Mouse (Mus musculus) ZHBTc4 (cell line): ENCODE measurements at regions not wholly inside any gene's neighbourhood (a gene's known extent, or its start where the extent isn't known, plus 50 kb on each side); places are given as distances from the start of the nearest gene placed in this dataset.
A peak's percentile ranks its signal among the peaks of the same experiment; 100 is the strongest.

ENCODE experiments used
- DNase-seq: peaks from one replicate; pipeline ENCODE4 v3.0.0-alpha.2; 2011; ENCODE audit warnings: low read depth, low spot score

DNA sequence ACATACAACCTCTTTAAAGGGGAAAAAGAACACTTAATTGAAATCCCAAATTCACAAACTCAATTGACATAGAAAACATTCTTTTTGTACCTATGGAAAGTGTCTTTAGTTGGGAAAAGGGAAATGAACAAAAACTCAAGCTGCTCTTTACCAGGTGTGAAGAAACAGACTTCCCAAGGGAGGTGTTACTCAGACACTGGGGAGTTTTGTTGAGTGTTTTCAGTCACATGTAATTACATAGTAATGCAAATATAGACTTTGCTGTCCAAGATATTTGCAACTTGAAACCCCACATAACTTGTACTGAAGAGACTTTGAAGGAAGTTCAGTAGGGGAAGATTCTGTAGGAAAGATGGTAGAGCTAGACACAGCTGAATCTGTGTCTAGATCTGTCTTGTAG, 547.7 kb upstream of the Zfp960 start:
- no peak for DNase-seq

DNA sequence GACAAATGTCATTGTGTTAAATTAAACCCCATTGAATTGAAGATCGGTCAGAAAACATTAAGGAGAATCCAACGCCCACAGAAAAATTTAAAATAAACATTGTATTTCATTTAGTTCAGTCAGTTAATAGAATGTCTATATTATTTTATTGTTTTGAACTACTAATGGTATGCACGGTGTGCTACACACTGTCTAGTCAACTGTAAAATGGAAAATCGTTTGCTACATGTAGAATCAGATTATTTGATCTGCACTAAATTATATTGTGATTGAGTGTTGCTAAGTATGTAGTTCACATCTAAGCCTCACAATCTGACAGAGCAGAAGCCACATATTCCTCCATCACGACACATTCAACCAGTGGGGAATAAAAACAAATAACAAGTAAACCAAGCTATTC, 570.0 kb upstream of the Zfp960 start:
- no peak for DNase-seq

DNA sequence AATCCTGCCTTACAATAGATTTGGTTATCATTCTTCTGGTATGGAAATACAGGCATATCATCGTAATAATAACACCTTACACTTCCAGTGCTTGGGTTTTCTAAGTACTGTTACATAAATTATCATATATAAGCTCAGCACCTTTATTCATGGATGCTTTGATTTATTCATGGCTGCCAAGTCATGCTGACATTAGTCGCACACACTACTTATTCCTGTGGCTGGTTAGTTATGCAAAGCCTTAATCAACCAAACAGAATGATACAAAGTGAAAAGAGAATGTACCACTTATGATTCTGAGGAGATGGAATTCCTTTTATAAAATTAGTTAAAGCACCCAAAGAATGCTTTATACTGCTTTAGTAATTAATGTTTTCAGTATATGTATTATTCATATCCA, 570.4 kb upstream of the Zfp960 start:
- DNase-seq = no peak

DNA sequence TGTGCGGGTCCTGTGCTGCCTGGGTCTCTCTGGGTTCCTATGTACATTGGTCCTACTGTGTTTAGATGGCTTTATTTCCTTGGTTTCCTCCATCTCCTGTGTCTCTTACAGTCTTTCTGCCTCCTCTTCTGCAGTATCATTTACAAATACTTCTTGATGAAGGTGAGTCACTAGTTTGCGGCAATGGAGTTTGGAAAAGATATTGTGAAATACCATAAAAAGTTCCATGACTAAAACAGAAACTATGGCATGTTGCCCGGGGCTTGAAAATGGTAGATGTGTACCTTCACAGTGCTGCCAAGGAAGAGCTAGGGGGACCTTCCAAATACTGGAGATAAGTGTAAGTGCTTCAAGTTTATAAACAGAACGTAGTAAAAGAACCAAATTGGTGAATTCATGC, 571.4 kb upstream of the Zfp960 start:
- no peak for DNase-seq

DNA sequence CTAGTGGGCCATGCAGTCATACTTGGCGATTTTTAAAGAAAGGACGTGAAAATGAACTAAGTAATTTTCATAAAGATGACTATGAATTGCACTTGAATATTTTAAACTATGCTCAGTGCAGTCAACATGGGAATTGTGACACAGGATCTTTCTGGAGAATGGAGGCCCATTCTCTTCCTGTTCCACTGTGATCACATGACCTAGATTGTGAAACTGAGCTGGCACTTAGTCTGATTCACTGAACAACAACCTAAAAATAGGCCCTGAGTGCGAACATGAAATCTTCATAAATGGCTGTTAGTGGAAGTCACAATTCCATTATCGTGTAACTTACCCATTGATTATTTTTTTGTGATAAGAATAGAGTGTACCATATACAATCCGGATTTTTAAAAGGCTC, 577.6 kb upstream of the Zfp960 start:
- DNase-seq = no peak

DNA sequence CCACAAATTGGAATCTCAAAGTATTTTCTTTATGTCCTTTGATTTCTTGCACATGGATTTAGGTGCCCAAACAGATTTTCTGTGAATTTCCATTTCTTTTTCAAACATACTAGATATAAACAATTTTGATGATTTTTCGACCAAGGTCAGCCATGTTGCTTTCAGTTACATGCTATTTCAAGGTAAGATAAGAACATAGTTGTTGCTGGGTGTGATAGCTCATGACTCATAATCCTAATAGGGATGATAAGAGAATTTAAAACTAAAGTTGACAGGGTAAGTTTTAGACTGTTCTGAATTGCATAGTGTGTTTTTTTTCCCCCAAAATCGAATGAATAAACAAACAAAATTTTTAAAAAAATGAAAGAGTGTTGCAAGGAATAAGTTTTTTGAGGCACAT, 579.9 kb upstream of the Zfp960 start:
- no peak for DNase-seq

DNA sequence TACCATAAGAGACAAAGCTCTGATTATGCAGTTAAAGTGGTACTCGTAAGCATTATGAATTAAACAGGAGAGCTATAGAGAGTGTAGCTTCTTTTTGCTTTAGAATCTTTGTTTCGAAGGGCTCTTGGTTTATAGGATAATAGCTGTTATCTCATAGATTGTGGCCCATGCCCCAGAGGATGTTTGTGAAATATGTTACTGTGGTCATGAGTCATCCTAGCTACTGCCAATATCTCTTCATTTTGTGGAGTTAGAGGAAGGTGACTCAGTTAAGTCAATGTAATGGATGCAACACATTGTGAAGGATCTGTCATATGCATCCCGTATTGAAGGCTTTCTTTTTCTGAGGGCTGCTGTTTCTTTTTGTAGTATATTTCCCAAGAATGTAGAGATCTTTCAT, 582.2 kb upstream of the Zfp960 start:
- no peak for DNase-seq

DNA sequence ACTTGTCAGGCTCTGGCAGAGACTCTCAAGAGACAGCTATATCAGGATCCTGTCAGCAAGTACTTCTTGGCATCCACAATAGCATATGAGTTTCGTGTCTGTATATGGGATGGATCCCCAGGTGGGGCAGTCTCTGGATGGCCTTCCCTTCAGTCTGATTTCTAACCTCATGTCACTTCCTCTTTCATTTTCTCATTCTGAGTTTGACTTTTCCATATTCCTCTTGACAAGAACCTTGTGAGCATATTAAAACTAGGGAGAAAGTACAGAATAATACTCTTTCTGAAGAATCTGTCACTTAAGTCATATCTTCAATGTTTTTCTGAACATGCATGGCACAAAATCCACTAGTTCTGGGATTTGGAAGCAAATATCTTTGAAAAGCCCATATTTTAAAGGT, 583.3 kb upstream of the Zfp960 start:
- no peak for DNase-seq

DNA sequence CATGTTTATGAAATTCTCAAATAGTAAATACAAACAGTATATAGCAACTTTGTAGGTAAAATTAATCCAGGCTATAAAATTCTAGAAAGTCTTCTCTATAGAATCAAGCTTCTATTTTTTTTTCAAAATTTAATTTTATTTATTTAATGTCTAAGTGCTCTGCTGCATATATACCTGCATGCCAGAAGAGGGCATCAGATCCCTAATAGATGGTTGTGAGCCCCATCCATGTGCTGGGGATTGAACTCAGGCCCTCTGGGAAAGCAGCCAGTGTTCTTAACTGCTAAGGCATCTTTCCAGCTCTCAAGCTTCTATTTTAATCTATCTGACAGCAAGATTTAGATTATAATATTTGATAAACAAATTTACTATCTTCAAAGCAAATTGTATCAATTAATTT, 602.7 kb upstream of the Zfp960 start:
- peak; percentile 14 for DNase-seq

DNA sequence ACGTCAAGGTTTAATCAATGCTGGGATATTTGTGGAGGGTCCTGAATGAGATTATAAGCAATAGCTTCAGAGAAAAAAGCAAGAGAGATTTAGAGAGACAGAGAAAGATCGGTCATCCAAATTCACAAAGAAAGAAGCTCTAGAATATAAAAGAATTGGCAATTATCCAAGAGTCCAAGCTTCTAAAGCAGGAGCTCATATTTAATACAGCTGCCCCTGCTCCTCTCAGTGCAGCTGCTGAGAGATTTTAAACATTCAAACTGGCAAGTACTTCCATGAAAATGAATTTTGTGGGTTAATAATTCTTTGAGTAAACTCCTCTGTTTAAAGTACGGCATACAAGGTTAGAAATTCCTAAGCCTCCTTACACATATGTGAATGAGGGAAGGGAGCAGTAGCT, 610.8 kb upstream of the Zfp960 start:
- DNase-seq = no peak

DNA sequence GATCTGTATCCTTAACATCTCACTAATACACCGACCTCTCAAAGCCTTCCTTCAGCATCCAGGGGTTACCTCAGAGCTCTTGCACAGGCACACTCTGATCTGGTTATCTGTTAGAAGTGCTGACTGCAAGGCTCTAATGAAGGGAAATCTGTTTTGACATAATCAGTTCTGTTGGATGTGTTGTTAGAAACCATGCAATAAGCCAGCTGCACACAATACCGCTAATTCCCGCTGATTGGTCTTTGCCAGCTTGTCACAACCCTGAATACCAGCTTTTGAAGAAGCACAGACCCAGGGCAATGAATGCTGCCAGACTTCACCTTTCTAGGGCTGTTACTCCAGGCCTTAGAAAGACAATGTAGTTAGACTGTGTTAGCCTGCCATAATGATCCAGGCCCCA, 613.7 kb upstream of the Rgmb start:
- no peak for DNase-seq

DNA sequence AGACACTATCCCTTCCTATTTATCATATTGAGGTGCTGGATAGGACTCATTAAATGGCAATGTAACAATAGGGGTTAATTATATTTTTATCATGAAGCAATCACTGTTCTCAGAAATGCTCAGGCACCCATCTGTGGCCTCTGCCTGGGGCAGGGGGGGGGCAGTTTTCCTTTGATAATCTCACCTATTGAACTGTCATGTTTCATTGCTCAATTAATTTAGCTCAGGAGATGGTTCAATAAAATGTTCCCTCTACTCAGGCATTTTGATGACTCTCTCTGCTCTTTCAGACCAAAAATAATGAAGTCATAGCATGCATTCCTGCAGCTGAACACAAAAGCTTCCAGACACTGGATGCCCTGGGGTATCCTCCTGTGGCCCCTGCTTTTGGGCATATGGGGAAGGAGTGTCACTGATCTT, 564.4 kb upstream of the Rgmb start:
- DNase-seq = no peak

DNA sequence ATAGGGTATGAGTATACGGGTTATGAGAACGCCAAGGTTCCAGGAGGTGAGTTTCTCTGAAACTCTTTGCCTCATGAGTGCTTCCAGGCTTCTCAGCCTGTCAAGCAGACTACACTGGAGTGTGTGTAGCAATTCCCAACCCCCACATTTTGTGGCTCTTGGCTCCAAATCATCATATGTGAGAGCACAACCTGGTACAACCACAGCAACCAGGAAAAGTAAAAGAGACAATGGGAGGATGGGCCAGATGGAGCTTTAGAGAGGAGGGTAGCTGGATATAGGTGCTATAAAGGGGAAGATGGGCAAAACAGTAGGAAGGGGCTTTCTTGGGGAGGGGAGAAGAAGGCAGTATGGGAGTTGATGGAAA, 544.0 kb upstream of the Rgmb start:
- DNase-seq = peak; percentile 74

DNA sequence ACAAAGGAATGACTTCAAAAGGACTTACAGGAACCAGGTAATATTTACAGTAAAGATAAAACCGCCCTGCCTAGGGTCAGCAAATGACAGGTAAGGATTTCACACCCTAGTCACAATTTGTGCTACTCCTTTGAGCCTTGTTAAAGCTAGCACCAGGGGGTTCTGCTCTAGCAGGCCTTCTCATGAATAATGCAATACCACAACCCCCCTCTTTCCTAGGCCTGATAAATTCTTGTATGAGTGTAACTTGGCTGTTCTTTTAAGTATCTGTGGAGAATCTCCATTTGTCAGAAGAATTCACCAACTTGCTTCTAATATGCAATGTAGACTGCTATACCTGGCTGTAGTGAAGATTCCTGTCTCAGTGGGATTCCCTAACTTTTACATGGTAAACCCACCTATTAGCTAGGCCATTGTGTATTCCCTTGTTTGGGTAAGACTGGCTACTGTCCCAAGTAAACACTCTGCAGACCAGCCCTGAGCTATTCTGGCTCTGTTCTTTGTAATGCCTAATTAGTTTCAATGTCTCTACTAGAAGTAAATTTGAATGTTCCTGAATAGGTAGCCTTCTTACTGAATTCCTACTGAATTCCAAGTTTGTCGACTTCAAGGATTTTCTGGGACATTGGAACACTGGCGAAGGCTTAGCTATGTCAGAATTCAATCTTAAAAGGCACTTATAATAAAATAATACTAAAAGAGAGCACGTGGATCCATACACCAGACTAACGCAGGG, 543.4 kb upstream of the Rgmb start:
- peak; percentile 62 for DNase-seq

DNA sequence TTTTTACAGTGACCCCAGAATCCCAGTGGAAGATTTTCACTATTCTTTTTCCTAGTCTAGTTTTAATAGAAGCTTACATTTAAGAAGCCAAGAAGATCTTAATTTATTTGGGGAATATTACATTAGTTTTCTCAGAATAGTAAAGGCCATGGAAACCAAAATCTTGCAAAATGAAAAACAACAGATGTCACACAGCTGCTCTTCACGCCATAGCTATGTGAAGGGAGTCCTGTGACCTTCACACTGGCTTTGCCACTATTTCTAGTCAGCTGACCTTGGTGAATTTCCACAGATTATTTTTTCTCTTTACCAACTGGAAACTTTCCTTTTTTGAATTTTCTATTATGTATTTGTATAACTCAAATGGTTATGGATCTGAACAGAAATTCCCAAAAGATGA, 542.1 kb upstream of the Rgmb start:
- DNase-seq = no peak

DNA sequence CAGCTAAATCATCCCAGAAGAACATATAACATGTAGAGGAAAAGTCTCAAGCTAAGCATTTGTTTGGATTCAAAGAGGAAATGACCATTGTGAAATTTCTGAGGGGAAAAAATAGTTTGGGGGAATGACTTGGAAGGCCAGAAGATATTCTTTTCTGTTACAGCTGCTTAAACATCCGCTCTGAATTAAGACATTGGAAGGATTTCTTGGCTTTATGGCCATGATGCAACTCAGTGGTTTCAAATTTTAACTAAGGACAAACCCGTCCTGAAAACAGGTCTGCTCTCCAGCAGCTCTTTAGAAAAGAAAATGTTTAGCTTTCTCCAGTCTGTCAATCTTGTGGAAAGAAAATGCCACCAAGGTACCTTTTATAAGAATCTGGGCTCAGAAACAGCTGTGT, 513.2 kb upstream of the Rgmb start:
- DNase-seq = no peak

DNA sequence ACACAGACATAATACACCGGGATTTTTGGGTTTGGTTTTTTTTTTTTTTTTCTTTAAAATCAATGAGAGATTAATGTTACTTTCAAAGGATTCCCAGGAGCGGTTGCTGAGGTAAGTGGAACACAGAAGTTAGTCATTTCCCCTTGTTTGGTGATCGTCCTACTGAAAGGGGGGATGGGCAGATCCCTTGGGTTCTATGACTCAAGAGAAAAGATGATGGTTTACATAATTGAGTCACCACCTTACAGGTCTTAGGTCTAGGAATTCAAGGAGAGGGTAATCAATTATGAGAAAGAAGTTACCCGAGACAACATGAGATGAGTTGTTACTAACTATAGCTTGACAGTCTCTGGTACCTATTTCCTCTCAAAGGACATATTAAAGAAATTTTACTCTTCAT, 511.9 kb upstream of the Rgmb start:
- DNase-seq = no peak

DNA sequence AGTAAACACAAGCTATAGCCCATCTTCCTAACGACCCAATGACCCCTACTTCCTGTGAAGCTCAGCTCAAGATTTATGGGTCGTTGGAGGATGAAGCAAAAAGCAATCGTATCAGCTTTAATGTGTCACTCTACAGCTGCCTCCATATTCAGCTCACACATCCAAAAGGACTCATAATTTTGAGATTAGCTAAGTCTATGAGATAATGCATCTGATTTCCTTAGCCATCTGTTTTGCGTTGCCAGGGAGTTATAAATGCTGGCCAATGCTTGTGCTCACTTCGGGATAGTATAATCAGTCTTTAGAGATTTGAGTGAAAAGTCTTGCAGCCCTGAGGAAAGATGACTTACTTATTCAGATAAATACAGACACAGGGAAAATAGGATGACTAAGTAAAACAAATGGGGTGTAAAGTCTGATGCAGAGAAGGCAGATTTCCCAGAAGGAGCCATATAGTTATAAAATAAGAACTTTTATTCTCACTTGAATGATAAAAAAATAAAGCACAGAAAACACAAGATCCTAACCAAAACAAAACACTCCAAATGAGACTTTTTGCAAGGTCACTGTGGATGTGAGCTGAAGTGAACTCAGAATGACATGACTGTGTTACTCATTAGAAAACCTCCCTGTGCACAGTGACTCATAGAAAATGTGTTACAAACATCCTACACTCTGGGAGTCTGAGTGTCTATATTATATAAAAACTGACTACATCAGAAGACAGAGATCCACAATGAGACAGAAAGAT, 509.1 kb upstream of the Rgmb start:
- DNase-seq = no peak

DNA sequence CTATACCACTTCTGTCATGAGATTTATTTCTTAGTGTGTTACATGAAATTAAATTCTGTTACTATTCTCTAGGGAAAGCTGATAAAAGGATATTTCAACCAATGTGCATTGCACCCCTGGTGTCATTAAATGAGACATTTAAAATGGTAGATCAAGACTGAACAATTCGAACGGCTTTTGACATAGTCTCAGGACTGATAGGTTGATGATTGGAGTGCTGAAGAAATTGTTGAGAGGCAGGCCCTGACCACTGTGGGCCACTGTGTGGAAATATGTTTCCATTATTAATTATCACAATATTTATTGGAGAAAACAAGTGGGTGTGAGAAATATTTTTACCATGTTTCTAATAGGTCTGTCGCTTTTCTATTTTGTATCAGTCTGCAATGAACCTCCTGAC, 481.1 kb upstream of the Rgmb start:
- no peak for DNase-seq

DNA sequence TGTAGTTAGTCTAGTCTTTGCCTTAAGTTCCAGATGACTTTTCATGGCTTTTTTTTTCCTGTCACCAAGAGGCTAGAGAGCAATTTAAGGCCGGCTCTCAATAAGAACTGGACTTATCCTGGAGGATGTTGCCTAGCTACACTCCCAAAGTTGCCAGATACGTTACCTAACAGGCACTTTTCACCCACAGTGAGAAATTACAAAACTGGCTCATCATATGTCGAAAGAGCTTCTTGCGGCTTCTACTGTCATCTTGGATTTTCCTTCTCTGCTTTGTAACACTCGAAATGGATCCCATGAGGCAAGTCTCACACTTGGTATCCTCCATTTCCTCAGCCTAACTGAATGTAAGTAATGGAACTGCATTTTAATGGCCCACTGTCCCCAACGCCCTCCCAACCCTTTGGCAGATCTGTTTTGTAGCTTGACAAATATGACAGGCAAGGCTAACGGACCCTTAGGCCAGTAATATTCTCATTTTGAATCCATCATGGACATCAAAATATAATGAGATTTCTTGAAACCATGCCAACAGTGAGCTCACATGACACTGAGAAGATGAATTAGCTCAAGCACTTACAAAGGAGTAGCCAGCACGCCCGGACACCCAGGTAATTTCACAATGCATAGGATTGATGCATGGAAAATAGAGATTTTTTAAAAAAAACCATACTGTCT, 480.5 kb upstream of the Rgmb start:
- no peak for DNase-seq

DNA sequence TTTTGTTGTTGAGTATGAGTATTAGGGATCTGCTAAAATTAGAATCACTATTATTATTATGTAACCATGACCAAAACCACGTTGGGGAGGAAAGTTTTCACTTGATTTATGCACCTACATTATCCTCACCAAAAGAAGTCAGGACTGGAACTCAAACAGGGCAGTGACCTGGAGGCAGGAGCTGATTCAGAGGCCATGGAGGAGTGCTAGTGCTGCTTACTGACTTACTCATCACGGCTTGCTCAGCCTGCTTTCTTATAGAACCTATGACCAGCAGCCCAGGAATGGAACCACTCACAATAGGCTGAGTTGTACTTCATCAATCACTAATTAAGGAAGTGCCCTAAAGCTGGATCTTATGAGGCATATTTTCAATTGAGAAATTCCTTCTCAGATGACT, 470.9 kb upstream of the Rgmb start:
- DNase-seq = no peak

DNA sequence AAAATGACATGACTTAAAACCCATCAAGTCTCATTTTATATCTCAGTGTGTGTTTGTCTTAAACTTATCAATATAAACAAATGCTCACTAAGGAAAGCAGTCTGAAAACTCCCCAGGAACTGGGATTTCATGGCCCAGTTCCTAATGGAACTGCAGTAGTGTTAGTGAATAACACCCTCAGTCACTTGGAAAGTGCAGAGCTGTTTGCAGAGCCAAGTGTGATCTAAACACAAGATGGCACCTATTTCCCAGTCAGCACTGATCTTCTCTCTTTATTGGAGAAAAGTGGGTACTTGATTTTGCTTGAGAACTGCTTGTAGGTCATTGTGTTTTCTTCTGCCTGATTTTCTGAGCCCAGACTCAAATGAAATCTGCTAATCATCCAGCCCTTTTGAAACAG, 467.7 kb upstream of the Rgmb start:
- DNase-seq = no peak
